Mouse (Mus musculus): ENCODE data around the gene Shq1.

Gene Shq1

DNA sequence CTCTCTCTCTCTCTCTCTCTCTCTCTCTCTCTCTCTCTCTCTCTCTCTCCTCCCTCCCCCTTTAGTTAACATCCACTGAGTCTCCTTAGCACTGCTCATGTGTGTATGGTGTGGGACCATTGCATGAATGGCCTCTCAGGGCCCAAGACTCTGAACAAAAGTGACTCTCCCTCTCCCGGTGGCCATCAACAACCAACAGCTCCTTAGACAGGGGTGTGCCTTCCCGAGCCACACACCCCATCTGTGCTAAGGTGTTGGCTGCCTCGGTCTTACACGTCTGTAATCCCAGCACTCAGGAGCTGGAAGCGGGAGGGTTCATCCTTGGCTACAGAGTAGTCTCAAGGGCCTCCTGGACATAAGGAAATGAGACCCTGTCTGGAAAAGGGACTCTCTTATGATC lies 29.0 kb upstream of the Shq1 start:
- no peak for TF ChIP-seq GATA4 (IDR thresholded peaks at IDR 0.05; ENCODE audit: insufficient replicate concordance, low read length)

DNA sequence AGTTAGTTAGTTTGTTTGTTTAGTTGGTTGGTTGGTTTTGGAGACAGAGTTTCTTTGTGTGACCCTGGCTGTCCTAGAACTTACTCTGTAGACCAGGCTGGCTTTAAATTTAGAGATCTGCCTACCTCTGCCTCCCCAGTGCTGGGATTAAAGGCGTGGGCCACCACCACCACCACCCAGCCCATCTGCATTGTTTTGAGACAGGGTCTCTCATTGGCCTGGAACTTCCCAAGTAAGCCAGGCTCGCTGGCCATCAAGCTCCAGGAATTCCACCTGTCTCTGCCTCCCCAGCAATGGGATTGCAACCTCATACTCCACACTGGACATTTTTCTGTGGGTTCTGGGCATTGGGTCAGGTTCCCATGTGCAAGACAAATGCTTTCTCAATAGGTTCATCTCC lies 15.4 kb upstream of the Shq1 start:
- TF ChIP-seq GATA4 (IDR thresholded peaks at IDR 0.05; ENCODE audit: insufficient replicate concordance, low read length): no peak

DNA sequence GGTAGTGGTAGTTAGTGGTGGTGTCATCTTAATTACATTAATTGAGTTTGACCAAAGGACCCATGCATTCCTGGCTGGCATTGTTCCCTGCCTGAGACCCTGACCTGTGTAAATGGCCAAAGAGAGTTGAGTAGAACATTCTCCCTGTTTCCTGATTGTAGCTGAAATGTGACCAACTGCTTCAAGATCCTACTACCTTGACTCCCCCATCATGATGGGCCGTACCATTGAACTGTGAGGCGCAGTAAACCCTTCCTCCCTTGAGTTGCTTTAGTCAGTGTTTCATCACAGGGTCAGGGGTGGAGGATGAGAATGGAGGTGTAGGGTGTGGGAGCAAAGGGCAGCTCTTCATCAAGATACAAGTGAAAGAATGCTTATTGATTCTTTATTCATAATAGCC lies 7.7 kb upstream of the Shq1 start:
- no peak for TF ChIP-seq GATA4 (IDR thresholded peaks at IDR 0.05; ENCODE audit: insufficient replicate concordance, low read length)

DNA sequence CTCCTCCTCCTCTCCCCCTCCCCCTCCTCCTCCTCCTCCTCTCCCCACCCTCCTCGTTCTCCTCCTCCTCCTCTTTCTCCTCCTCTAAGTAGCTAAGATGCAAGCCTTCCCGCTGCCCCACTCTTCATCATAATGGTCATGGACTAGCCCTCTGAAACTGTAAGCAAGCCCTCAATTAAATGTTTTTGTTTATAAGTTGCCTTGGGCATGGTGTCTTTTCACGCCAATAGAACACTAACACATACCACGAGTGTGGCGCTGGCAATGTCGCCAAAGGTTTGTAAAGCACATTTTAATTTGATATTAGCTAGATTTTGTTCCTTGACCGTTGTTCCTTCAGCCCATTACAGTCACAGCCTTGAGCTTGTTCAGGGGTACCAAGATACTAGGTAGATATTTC lies 5.5 kb upstream of the Shq1 start:
- no peak for TF ChIP-seq GATA4 (IDR thresholded peaks at IDR 0.05; ENCODE audit: insufficient replicate concordance, low read length)

DNA sequence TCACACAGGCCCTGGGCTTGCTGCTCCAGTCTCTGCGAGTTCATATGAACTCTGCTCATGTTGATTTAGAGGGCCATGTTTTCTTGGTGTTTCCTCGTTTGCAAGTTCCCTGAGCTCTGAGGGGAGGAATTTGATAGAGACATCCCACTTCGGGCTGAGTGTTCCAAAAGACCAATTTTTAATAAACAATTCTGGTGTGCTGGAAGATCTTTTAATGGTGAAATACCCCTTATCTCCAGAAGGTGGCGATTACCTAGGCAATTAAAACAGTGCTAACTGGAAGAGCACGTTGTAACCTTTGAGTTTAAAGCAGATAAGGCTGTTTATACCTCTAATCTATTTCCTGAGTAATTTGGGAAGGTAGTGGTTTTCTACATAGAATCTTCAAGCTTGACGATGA lies 4.0 kb upstream of the Shq1 start:
- TF ChIP-seq GATA4 (IDR thresholded peaks at IDR 0.05; ENCODE audit: insufficient replicate concordance, low read length): no peak

DNA sequence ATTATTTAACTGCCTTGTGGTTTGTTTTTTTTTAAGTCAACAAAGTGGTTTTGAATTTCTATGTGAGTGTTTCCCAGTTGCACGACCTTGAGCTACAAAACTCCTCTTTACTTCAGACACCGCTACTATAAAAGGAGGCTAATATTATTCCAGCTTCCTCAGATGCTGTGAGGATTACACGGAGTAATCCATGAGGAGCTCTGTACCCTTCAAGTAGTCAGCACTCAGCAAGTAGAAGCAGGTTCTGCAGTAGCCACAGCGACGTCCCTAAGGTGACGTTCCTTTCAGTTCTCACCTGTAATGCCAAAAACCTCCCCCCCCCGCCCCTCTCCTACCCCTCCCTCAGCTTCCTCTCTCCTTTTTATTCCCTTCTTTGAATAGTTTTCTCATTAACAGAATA lies 444 bp upstream of the Shq1 start:
- TF ChIP-seq GATA4 (IDR thresholded peaks at IDR 0.05; ENCODE audit: insufficient replicate concordance, low read length): no peak

DNA sequence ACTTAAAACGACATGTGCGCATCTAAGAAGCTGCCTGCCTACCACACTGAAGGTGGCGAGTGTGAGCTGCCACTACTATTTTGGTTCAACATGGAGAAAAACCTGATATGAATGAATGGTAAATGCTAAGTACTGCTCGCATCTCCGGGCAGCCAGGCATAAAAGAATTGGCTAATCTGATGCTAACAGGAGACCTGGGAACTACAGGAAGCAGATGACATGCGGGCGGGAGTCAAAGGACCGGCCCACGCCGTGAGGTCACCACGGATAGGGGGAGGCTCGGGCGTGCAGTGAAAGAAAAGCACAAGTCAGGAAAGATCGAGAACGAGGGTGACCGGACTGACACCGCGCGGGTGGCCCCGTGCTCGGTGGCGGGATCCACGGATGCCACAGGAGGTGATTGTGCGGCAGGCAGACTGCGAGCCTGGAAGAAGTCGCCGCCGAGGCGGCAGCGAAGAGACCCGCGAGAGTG lies 551 bp downstream of the Shq1 start:
- TF ChIP-seq GATA4 (IDR thresholded peaks at IDR 0.05; ENCODE audit: insufficient replicate concordance, low read length): no peak

DNA sequence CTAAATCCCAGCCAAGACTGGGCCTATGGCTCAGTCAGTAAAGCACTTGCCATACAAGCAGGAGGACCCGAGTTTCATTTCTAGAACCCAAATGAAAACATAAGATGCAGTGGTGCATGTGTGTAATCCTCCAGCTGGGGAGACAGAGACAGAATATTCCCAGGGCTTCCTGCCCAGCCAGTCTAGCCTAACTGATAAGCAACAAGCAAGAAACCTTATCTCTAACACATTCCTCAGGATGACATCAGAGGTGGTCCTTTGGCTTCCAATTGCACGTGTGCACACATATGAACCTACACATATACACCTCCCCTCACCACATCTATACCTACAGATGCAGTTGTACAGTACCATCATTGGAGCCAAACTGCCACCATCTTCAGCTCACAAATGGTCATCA lies 2.1 kb downstream of the Shq1 start:
- no peak for TF ChIP-seq GATA4 (IDR thresholded peaks at IDR 0.05; ENCODE audit: insufficient replicate concordance, low read length)

DNA sequence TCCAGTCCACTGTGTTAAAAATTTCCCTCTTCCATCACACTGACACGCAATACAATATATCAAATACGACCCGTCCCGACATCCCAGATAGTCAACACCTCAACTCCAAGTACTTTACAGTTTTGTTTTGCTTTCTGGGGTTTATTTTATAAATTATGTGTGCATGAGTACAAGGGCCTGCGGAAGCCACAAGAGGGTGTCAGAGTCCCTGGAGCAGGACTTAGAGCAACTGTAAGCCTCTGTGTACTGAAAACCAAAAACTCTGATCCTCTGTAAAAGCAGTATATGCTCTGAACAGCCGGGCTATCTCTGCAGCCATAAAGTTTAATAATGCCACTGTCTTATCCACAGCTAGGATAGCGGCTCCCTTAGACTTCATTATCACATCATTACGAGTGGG lies 3.3 kb downstream of the Shq1 start:
- TF ChIP-seq GATA4 (IDR thresholded peaks at IDR 0.05; ENCODE audit: insufficient replicate concordance, low read length): no peak

DNA sequence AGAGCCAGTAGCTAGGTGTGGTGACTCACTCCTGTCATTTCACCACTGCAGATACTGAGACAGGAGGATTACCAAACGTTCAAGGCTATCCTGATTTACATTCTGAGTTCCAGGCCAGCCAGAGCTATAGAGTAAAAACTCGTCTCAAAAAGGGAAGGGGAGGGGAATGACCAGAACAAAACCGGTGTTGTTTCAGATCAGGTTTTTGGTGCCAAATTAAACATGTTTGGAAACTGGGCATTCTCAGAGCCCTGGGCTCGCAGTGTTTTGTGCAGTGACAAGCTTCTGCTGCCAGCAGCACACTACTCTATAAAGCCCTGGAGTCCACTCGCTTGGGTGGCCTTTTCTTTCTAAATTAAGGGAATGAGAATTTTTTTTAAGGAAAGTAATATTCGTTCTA lies 8.7 kb downstream of the Shq1 start:
- no peak for TF ChIP-seq GATA4 (IDR thresholded peaks at IDR 0.05; ENCODE audit: insufficient replicate concordance, low read length)

DNA sequence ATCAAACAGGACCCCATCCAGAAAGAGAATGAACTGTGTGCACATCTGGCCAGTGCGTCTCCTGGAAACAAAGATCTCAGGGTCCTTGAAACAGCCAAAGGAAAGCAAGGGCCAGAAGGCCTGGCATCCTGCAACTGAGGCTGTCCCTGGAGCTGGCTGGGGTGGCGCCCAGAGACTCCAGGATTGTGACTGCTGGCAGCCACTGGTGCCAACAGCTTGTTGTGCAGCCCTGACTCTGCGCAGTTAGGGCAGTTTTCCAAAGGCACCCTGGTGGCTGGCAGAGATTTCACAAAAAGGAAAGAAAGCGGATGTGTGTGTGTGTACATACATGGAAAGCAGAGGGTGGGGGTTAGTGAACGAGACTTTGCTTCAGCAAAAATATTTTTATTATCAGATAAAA lies 10.6 kb downstream of the Shq1 start:
- no peak for TF ChIP-seq GATA4 (IDR thresholded peaks at IDR 0.05; ENCODE audit: insufficient replicate concordance, low read length)

DNA sequence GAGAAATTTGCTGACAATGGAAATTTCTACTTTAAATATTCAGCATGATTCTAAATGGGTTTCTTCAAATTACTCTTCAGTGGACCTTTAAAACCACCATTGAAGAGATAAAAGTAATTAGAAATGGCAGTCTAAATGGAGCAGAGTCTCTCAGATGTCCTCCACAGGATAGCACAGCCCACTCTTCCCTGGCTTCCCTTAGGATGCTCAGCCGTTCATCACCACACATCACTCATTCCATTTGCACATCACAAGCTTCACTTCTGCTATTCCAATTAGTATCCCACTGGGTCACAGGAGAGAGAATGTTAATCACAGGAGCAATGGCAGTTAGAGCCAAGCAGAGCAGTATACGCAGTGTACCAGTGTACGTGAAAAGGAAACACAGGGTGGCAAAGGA lies 18.4 kb downstream of the Shq1 start:
- TF ChIP-seq GATA4 (IDR thresholded peaks at IDR 0.05; ENCODE audit: insufficient replicate concordance, low read length): no peak

DNA sequence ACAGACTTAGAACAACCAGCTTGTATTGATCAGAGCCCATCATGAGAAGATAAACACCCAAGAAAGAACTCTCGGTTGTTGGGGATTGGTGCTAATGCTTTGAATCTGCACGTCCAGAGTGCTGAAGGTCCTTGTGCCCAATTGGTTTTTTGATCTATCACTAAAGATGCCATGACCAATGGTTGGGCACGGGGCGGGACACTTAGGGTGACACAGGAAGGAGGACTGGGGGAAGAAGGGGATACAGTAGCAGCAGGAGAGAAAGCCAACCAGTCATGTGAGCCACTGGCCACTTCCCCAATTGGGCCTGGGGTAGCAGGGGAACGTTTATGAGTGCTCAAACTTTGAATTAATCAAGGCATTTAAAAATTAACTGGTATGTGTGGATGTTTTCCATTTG lies 23.8 kb downstream of the Shq1 start:
- TF ChIP-seq GATA4 (IDR thresholded peaks at IDR 0.05; ENCODE audit: insufficient replicate concordance, low read length): no peak

DNA sequence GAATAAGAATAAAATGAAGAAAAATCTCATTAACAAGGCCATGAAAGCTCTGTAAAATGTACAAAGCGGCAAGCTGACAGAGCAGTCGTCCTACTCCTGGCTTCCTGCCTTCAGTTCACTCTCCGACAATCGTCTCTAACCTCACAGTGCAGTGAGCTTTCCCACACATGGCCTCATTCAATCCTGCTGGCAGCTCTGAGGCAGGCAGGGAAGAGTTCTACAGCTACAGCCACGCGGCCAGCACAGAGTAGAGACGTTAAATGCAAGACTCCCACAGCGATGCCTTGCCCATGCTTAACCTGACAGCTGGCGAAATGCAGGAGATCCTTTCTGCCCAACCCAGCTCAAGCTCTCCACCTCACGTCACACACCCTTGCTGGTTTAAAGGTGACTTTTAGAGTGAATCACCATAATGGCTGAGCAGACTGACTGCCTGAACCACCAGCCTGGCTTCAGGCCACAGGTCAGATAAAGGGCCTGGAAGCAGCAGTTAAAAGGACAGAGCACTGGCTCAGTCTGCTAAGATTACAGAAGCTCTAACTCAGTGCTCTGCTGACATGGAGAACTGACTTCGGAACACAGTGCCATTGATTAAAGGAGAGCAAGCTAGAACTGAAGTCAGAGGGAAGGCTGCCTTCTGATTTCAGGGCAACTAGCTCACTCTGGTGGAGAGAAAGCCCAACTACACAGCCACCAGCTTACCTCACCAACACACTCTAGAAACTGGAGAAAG lies 25.3 kb downstream of the Shq1 start:
- TF ChIP-seq GATA4 (IDR thresholded peaks at IDR 0.05; ENCODE audit: insufficient replicate concordance, low read length): no peak

DNA sequence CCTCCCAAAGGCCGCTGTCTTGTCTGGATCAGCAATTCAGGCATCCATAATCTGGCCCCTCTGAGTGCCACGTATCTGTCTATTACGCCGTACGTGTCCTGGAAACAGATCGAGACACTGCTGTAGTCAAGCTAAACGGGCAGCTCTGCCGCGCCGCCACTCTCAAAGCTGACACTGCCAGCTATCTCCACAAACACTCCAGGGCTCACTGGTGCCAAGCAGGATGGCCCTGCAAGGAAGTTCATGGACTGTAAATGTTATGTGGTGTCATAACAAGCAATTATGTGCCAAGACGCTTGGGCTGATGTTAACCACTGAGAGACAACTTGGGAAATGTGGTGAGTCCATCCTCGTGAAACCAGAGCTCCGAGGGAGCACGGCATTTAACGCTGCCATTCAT lies 26.3 kb downstream of the Shq1 start:
- TF ChIP-seq GATA4 (IDR thresholded peaks at IDR 0.05; ENCODE audit: insufficient replicate concordance, low read length): no peak

DNA sequence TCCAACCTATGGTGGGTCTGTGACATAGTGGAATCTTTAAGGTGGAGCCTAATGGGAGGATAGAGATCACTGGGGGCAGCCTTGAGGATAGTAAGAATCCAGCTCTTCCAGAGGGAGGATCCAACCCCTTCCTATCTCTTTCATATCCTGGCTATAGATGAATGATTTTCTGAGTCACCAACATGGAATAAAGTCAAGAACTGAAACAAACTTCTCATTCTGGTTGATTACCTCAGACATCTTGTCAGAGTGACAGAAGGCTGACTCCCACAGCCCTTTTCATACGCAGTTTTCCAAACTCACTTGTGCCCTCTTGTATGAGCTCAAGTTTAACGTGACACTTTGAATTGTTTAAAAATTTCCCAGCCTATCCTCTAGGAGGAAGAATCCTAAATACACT lies 28.2 kb downstream of the Shq1 start:
- no peak for TF ChIP-seq GATA4 (IDR thresholded peaks at IDR 0.05; ENCODE audit: insufficient replicate concordance, low read length)

DNA sequence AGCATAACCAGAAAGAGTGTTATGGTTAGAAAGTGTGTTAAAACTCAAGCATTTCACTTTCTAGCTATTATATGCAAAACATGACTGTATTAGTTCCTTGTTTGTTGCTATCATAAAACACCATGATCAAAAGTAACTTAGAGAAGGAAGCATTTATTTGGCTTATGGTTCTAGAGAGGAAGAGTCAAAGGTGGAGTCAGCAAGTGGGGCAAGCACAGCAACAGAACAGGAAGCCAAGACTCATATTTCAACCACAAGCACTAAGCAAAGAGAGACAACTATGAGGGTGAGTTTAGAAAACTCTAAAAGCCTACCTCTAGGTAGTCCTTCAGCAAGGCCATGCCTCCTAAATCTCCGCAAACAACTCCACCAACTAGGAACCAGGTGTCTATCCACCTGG lies 30.4 kb downstream of the Shq1 start:
- no peak for TF ChIP-seq GATA4 (IDR thresholded peaks at IDR 0.05; ENCODE audit: insufficient replicate concordance, low read length)

All from liver, adult (tissue).